Mouse (Mus musculus): ENCODE results near the gene Raver2. TPM values are rescaled to one million over a fixed set of nuclear protein-coding genes. Genes with fewer than 3 reads are reported as not detected.

Gene Raver2
- 9.1 and 12.2 TPM in 2 replicates for polyA plus RNA-seq (2016; fragmentation: Nextera tagmentation; extraction: Ambion mirVana)

GRCm38 (mm10) chr4:101068786-101069153 is at the start of gene Raver2:
TSS of gene Raver2 (plus strand) at chr4:101068983.
- Histone ChIP-seq H3K4me1 (replicated peaks) (peaks cover 22% of the 10 kb centered on the region; the same call in 1 of the 2 replicates), H3K9me3 (no peaks in the 10 kb centered on the region), H3K4me3 (peak within 1 kb of the TSS; percentile 84), H3K27me3 (ENCODE audit: insufficient read depth, poor library complexity, severe bottlenecking) (peaks cover 9% of the 10 kb centered on the region; the same call in 1 of the 2 replicates), H3K36me3 (no peaks in the 10 kb centered on the region), H3K27ac (peak within 1 kb of the TSS; percentile 92)
- 2% methylated on average over 44 of the region's 54 CpGs for WGBS
- peak; percentile 67 for DNase-seq (ENCODE audit: low spot score)

- H3K4me3 ChIP-seq: no peak within 1 kb of the TSS
- no peaks in the 10 kb centered on the region for H3K36me3 ChIP-seq
- 79% methylated on average over 4 of the region's 4 CpGs for WGBS
- H3K27me3 ChIP-seq (ENCODE audit: insufficient read depth, poor library complexity, severe bottlenecking): no peaks in the 10 kb centered on the region
- H3K27ac ChIP-seq: no peak within 1 kb of the TSS
- no peaks in the 10 kb centered on the region for H3K4me1 ChIP-seq (replicated peaks)
- no peak for DNase-seq (ENCODE audit: low spot score)
- H3K9me3 ChIP-seq: peaks cover 17% of the 10 kb centered on the region
These were observed 48.2 kb upstream of the Raver2 start, which contains the start of gene Gm10577 for GRCm38 (mm10) chr4:101020596-101020995. TSS of gene Gm10577 (minus strand) at chr4:101020696.

DNA sequence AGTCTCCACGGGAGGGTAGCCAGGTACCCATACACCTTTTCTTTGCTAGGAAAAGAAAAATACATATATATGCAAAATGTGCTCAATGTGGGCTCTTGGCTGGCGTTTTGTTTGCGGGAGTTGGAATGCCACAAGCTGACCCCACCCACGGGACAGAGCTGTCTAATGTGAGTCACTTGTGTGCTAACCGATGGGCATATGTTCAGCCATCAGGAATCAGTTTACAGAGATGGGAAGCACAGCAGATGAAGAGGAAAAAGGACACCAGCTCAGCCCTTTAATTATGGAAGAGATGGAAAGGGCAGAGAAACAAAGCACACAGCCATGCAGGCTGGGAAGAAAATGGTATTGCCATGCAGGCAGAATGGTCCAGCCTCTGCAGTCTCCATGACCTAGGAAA is 42.2 kb upstream of the Raver2 start:
- peaks cover 11% of the 10 kb centered on the region for H3K9me3 ChIP-seq
- no peaks in the 10 kb centered on the region for H3K4me1 ChIP-seq (replicated peaks)
- no peak overlapping the region for H3K4me3 ChIP-seq
- no peak overlapping the region for H3K27ac ChIP-seq
- no peaks in the 10 kb centered on the region for H3K36me3 ChIP-seq
- DNase-seq (ENCODE audit: low spot score): no peak
- WGBS: 81% methylated on average over 5 of the region's 5 CpGs
- no peaks in the 10 kb centered on the region for H3K27me3 ChIP-seq (ENCODE audit: insufficient read depth, poor library complexity, severe bottlenecking)

DNA sequence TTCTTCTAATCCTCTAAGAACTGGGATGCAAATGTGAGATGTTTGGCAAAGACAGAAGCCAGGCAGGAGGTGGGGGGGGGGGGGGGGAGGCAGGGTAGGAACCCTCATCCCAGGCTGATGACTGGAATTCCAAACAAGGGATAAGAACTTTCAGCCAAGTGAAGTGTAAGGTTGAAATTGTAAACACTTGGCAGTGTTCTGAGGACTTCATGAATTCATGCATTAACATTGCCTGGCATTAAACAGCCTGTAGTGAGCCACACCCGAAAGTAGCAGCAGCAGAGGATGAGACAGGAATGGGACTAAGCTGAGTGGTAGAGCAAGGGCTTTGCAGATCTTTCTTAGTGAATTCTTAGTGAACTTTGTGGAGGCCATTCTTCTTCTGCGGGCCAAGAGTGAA is 41.8 kb upstream of the Raver2 start:
- H3K36me3 ChIP-seq: no peaks in the 10 kb centered on the region
- no peaks in the 10 kb centered on the region for H3K4me1 ChIP-seq (replicated peaks)
- H3K27ac ChIP-seq: no peak overlapping the region
- no peak overlapping the region for H3K4me3 ChIP-seq
- H3K9me3 ChIP-seq: peaks cover 11% of the 10 kb centered on the region
- WGBS: 83% methylated on average over 2 of the region's 2 CpGs
- no peak for DNase-seq (ENCODE audit: low spot score)
- H3K27me3 ChIP-seq (ENCODE audit: insufficient read depth, poor library complexity, severe bottlenecking): no peaks in the 10 kb centered on the region

GRCm38 (mm10) chr4:101027852-101028411 is 40.9 kb upstream of the Raver2 start:
- DNase-seq (ENCODE audit: low spot score): no peak
- no peaks in the 10 kb centered on the region for H3K36me3 ChIP-seq
- H3K4me3 ChIP-seq: no peak overlapping the region
- H3K9me3 ChIP-seq: peaks cover 6% of the 10 kb centered on the region
- WGBS: 90% methylated on average over 9 of the region's 9 CpGs
- H3K4me1 ChIP-seq (replicated peaks): no peaks in the 10 kb centered on the region
- no peak overlapping the region for H3K27ac ChIP-seq
- H3K27me3 ChIP-seq (ENCODE audit: insufficient read depth, poor library complexity, severe bottlenecking): no peaks in the 10 kb centered on the region

DNA sequence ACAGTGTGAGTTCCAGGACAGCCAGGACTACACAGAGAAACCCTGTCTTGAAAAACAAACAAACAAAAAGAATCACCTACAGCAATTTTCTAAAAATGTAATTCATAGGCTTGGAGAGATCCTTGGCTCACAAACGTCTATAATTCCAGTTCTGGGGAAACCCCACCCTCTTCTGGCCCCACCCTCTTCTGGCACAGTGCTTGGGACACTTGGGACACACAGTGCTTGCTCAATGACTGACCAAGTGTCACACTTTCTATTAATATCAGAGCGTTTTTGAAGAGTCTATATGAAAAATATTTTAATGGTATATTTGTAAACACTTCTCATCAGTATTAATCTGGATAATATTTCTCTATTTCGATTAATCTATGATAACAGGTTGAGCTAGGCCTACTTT is 35.7 kb upstream of the Raver2 start:
- WGBS: 80% methylated on average over 3 of the region's 3 CpGs
- H3K27me3 ChIP-seq (ENCODE audit: insufficient read depth, poor library complexity, severe bottlenecking): no peaks in the 10 kb centered on the region
- DNase-seq (ENCODE audit: low spot score): no peak
- H3K27ac ChIP-seq: no peak overlapping the region
- H3K4me1 ChIP-seq (replicated peaks): no peaks in the 10 kb centered on the region
- H3K4me3 ChIP-seq: no peak overlapping the region
- no peaks in the 10 kb centered on the region for H3K9me3 ChIP-seq
- H3K36me3 ChIP-seq: no peaks in the 10 kb centered on the region

DNA sequence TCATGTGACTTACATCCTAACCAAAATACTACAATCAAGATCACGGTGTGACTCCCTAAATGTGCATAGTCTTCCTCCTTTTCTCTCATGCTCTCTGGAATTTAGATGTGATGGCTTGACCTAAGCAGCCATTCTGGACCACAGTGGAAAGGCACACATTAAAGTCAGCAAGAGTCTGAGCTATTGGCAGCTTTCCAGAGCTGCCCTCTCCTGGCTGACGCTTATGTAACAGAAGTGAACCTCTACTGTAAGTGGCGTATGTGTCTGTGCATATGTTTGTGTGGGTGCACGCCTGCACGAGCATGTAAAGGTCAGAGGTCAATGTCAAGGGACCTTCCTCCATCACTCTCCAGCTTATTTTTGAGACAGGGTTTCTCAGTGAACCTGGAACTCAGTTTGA is 33.7 kb upstream of the Raver2 start:
- no peak overlapping the region for H3K27ac ChIP-seq
- no peaks in the 10 kb centered on the region for H3K27me3 ChIP-seq (ENCODE audit: insufficient read depth, poor library complexity, severe bottlenecking)
- no peaks in the 10 kb centered on the region for H3K4me1 ChIP-seq (replicated peaks)
- 84% methylated on average over 5 of the region's 5 CpGs for WGBS
- H3K9me3 ChIP-seq: no peaks in the 10 kb centered on the region
- no peak overlapping the region for H3K4me3 ChIP-seq
- no peaks in the 10 kb centered on the region for H3K36me3 ChIP-seq
- DNase-seq (ENCODE audit: low spot score): no peak

DNA sequence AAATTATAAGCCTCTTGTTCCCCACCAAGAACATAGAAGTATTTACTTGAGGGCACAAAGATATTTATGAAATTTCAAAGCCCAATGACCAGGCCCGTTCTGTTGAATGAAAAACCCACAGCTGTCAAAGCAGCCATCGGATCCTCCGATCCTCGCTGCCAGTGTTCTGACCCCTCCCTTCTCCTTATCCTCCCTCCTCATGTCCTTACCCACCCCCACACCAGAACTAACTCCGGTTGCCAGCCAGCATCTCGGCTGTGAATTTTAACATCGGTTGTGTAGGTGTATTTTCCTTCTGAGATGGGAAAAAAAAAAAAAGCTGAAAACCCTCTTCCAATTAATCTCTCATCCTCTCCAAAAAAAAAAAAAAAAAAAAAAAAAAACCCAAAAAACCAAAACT is 31.6 kb upstream of the Raver2 start:
- H3K27ac ChIP-seq: no peak overlapping the region
- H3K36me3 ChIP-seq: no peaks in the 10 kb centered on the region
- DNase-seq (ENCODE audit: low spot score): no peak
- WGBS: 62% methylated on average over 7 of the region's 7 CpGs
- H3K9me3 ChIP-seq: no peaks in the 10 kb centered on the region
- no peak overlapping the region for H3K4me3 ChIP-seq
- no peaks in the 10 kb centered on the region for H3K4me1 ChIP-seq (replicated peaks)
- H3K27me3 ChIP-seq (ENCODE audit: insufficient read depth, poor library complexity, severe bottlenecking): no peaks in the 10 kb centered on the region

DNA sequence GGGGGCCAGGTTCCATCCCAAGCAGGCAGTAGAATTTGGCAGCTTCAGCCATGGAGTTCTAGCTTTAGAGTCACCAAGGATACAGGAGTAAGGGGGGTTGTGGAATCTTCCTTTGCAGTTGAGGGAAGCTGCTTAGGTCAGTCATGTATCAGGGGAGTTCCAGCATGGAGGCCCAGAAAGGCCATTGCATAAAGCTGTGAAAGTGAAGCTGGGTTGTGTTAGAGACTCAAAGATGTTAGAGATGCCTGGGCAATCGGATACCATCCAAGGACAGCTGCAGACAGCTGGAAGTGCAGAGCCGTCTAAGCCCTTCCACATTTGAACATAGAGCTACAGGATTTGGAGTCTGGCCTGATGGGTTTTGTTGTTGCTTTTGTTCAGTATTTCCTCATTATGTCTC is 25.1 kb upstream of the Raver2 start:
- Histone ChIP-seq H3K9me3 (no peaks in the 10 kb centered on the region), H3K36me3 (no peaks in the 10 kb centered on the region), H3K27me3 (ENCODE audit: insufficient read depth, poor library complexity, severe bottlenecking) (no peaks in the 10 kb centered on the region), H3K4me1 (replicated peaks) (no peaks in the 10 kb centered on the region), H3K4me3 (no peak overlapping the region), H3K27ac (no peak overlapping the region)
- WGBS: 80% methylated on average over 2 of the region's 2 CpGs
- DNase-seq (ENCODE audit: low spot score): no peak

DNA sequence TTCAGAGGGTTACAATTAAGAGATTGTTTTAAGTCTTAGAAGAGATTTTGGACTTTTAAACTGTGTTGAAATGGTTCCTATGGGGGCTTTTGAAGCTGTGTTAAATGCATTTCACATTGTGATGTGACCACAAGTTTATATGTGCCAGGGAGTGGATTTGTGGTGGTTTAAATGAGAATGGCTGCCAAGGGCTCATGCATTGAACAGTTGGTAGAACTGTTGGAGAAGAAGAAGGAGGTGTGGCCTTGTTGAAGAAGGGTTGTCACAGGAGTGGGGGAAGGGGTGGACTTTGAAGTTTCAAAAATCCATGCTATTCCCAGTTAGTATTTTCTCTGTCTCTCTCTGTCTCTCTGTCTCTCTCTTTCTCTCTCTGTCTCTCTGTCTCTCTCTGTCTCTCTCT is 24.6 kb upstream of the Raver2 start:
- no peak overlapping the region for H3K27ac ChIP-seq
- H3K4me3 ChIP-seq: no peak overlapping the region

DNA sequence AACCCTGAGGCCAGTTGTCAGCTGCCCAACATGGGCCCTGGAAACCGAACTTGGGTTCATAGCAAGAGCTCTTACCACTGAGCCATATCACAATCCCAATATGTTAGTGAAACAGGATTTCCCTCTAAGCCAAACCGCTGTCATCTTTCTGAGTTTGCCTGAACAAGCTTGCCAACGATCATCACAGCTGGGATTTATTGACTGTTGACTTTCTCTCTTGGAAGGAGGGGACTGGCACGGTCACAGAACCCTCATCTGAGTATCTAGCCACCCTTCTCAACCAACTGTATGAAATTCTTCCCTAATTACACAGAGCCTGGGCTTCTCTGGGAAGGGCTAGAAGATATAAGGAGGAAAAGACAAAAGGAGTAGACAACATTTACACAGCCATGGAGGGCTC is 22.2 kb upstream of the Raver2 start:
- Histone ChIP-seq H3K27me3 (ENCODE audit: insufficient read depth, poor library complexity, severe bottlenecking) (no peaks in the 10 kb centered on the region), H3K4me3 (no peak overlapping the region), H3K36me3 (no peaks in the 10 kb centered on the region), H3K27ac (no peak overlapping the region), H3K9me3 (no peaks in the 10 kb centered on the region), H3K4me1 (replicated peaks) (no peaks in the 10 kb centered on the region)
- WGBS: 75% methylated on average over 4 of the region's 4 CpGs
- no peak for DNase-seq (ENCODE audit: low spot score)

More for the DNA sequence above, 24.6 kb upstream of the Raver2 start:
- H3K9me3 ChIP-seq: no peaks in the 10 kb centered on the region
- no peaks in the 10 kb centered on the region for H3K36me3 ChIP-seq
- no peak for DNase-seq (ENCODE audit: low spot score)
- H3K27me3 ChIP-seq (ENCODE audit: insufficient read depth, poor library complexity, severe bottlenecking): no peaks in the 10 kb centered on the region
- H3K4me1 ChIP-seq (replicated peaks): no peaks in the 10 kb centered on the region

GRCm38 (mm10) chr4:101062146-101062545 is 6.6 kb upstream of the Raver2 start:
- WGBS: 78% methylated on average over 2 of the region's 2 CpGs
- Histone ChIP-seq H3K27ac (no peak overlapping the region), H3K27me3 (ENCODE audit: insufficient read depth, poor library complexity, severe bottlenecking) (no peaks in the 10 kb centered on the region), H3K4me3 (no peak overlapping the region), H3K4me1 (replicated peaks) (no peaks in the 10 kb centered on the region), H3K9me3 (0 out of 2 replicates have a peak, but pooled peaks cover 3% of the 10 kb centered on the region), H3K36me3 (no peaks in the 10 kb centered on the region)
- DNase-seq (ENCODE audit: low spot score): no peak

DNA sequence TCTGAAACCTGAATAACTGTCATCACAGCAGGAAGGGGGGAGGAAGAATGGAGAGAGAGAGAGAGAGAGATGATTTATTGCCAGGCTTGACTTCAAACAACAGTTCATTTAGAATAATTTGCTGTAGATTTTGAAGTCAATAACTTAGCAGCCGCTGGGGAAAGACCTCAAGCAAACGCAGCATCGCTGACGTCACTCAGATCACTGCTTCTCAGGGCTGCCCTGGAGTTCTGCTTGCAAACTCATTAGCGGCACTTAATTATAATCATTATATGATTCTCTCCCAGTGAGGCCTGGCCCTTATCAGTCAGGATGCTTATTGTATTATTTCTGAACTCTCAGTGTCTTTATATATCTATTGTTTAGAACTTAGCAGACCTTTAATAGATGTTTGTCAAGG is 2.4 kb upstream of the Raver2 start:
- DNase-seq (ENCODE audit: low spot score): no peak
- peaks cover 22% of the 10 kb centered on the region; the same call in 1 of the 2 replicates for H3K4me1 ChIP-seq (replicated peaks)
- H3K27me3 ChIP-seq (ENCODE audit: insufficient read depth, poor library complexity, severe bottlenecking): peaks cover 9% of the 10 kb centered on the region; the same call in 1 of the 2 replicates
- no peak overlapping the region for H3K27ac ChIP-seq
- no peaks in the 10 kb centered on the region for H3K36me3 ChIP-seq
- WGBS: 75% methylated on average over 5 of the region's 5 CpGs
- H3K9me3 ChIP-seq: 0 out of 2 replicates have a peak, but pooled peaks cover under 1% of the 10 kb centered on the region
- H3K4me3 ChIP-seq: no peak overlapping the region

Measured in hindbrain, embryonic 10.5 days (tissue).